Mouse (Mus musculus): ENCODE measurements at regions not wholly inside any gene's neighbourhood (a gene's known extent, or its start where the extent isn't known, plus 50 kb on each side); places are given as distances from the start of the nearest gene placed in this dataset.

GRCm38 (mm10) chr13:28793166-28793935 is 160.2 kb downstream of the Sox4 start:
- H3K9me3 ChIP-seq (ENCODE audit: control insufficient read depth, insufficient read depth, low read depth, low read length), result no peaks in the 10 kb centered on the region
- H3K9ac ChIP-seq (ENCODE audit: insufficient read depth, low read depth, low read length, poor library complexity, severe bottlenecking), result no peak overlapping the region
- in situ Hi-C loops (cut with MboI; ENCODE audit: low sequenced_read_pairs in 2 of 2, unreplicated experiment in 2 of 2), result no loop called here
- H3K4me1 ChIP-seq (ENCODE audit: control insufficient read depth in 2 of 2, insufficient read depth in 2 of 2, low read length in 2 of 2, poor library complexity in 1 of 2), result no peaks in the 10 kb centered on the region
- DNase-seq (ENCODE audit: low read depth, low spot score), result no peak
- no peak overlapping the region for H3K4me3 ChIP-seq (ENCODE audit: insufficient read depth in 1 of 2, low read depth in 1 of 2, low read length in 2 of 2, poor library complexity in 1 of 2, severe bottlenecking in 1 of 2)
- no peaks in the 10 kb centered on the region for H3K36me3 ChIP-seq (ENCODE audit: control insufficient read depth, insufficient read depth, low read length, poor library complexity, severe bottlenecking)
- H3K27ac ChIP-seq (ENCODE audit: insufficient read depth, low read depth, low read length, poor library complexity, severe bottlenecking), result no peak overlapping the region
- no peak for TF ChIP-seq MAFK (IDR thresholded peaks at IDR 0.05; ENCODE audit: insufficient read depth, low read depth, low read length)
- no peak for TF ChIP-seq CHD2 (IDR thresholded peaks at IDR 0.05; ENCODE audit: low read depth, low read length)
- TF ChIP-seq HCFC1 (IDR thresholded peaks at IDR 0.05; ENCODE audit: borderline replicate concordance, insufficient read depth, low read length), result no peak
- TF ChIP-seq ZC3H11A (IDR thresholded peaks at IDR 0.05; ENCODE audit: borderline replicate concordance, low read depth, low read length), result no peak
- TF ChIP-seq ZNF384 (IDR thresholded peaks at IDR 0.05; ENCODE audit: low read depth, low read length), result no peak

- in situ Hi-C loops (cut with MboI; ENCODE audit: low sequenced_read_pairs in 2 of 2, unreplicated experiment in 2 of 2), result no loop called here
- Histone ChIP-seq H3K27ac (ENCODE audit: insufficient read depth, low read depth, low read length, poor library complexity, severe bottlenecking) (no peak overlapping the region), H3K4me3 (ENCODE audit: insufficient read depth in 1 of 2, low read depth in 1 of 2, low read length in 2 of 2, poor library complexity in 1 of 2, severe bottlenecking in 1 of 2) (no peak overlapping the region), H3K9me3 (ENCODE audit: control insufficient read depth, insufficient read depth, low read depth, low read length) (no peaks in the 10 kb centered on the region), H3K36me3 (ENCODE audit: control insufficient read depth, insufficient read depth, low read length, poor library complexity, severe bottlenecking) (no peaks in the 10 kb centered on the region), H3K4me1 (ENCODE audit: control insufficient read depth in 2 of 2, insufficient read depth in 2 of 2, low read length in 2 of 2, poor library complexity in 1 of 2) (no peaks in the 10 kb centered on the region), H3K9ac (ENCODE audit: insufficient read depth, low read depth, low read length, poor library complexity, severe bottlenecking) (no peak overlapping the region)
- no peak for DNase-seq (ENCODE audit: low read depth, low spot score)
- no peak for TF ChIP-seq CHD2 (IDR thresholded peaks at IDR 0.05; ENCODE audit: low read depth, low read length)
- no peak for TF ChIP-seq ZC3H11A (IDR thresholded peaks at IDR 0.05; ENCODE audit: borderline replicate concordance, low read depth, low read length)
- TF ChIP-seq ZNF384 (IDR thresholded peaks at IDR 0.05; ENCODE audit: low read depth, low read length), result no peak
- TF ChIP-seq HCFC1 (IDR thresholded peaks at IDR 0.05; ENCODE audit: borderline replicate concordance, insufficient read depth, low read length), result no peak
- no peak for TF ChIP-seq MAFK (IDR thresholded peaks at IDR 0.05; ENCODE audit: insufficient read depth, low read depth, low read length)
Observed at GRCm38 (mm10) chr13:28792461-28793165, 160.9 kb downstream of the Sox4 start.

GRCm38 (mm10) chr13:28790381-28790780 is 163.1 kb downstream of the Sox4 start:
- Histone ChIP-seq H3K27ac (ENCODE audit: insufficient read depth, low read depth, low read length, poor library complexity, severe bottlenecking) (no peak overlapping the region), H3K4me3 (ENCODE audit: insufficient read depth in 1 of 2, low read depth in 1 of 2, low read length in 2 of 2, poor library complexity in 1 of 2, severe bottlenecking in 1 of 2) (no peak overlapping the region), H3K36me3 (ENCODE audit: control insufficient read depth, insufficient read depth, low read length, poor library complexity, severe bottlenecking) (no peaks in the 10 kb centered on the region), H3K4me1 (ENCODE audit: control insufficient read depth in 2 of 2, insufficient read depth in 2 of 2, low read length in 2 of 2, poor library complexity in 1 of 2) (peaks cover 2 to 5% of the 10 kb centered on the region in 2 experiments; a peak in 2 of 4 replicates), H3K9me3 (ENCODE audit: control insufficient read depth, insufficient read depth, low read depth, low read length) (no peaks in the 10 kb centered on the region), H3K9ac (ENCODE audit: insufficient read depth, low read depth, low read length, poor library complexity, severe bottlenecking) (no peak overlapping the region)
- in situ Hi-C loops (cut with MboI; ENCODE audit: low sequenced_read_pairs in 2 of 2, unreplicated experiment in 2 of 2), result no loop called here
- DNase-seq (ENCODE audit: low read depth, low spot score), result no peak
- no peak for TF ChIP-seq HCFC1 (IDR thresholded peaks at IDR 0.05; ENCODE audit: borderline replicate concordance, insufficient read depth, low read length)

GRCm38 (mm10) chr13:28787331-28787643 is 166.2 kb downstream of the Sox4 start:
- no peak overlapping the region for H3K4me3 ChIP-seq (ENCODE audit: insufficient read depth in 1 of 2, low read depth in 1 of 2, low read length in 2 of 2, poor library complexity in 1 of 2, severe bottlenecking in 1 of 2)
- no peak for TF ChIP-seq CHD2 (IDR thresholded peaks at IDR 0.05; ENCODE audit: low read depth, low read length)
- TF ChIP-seq MAFK (IDR thresholded peaks at IDR 0.05; ENCODE audit: insufficient read depth, low read depth, low read length), result no peak
- no peak for TF ChIP-seq ZC3H11A (IDR thresholded peaks at IDR 0.05; ENCODE audit: borderline replicate concordance, low read depth, low read length)
- TF ChIP-seq HCFC1 (IDR thresholded peaks at IDR 0.05; ENCODE audit: borderline replicate concordance, insufficient read depth, low read length), result no peak
- TF ChIP-seq ZNF384 (IDR thresholded peaks at IDR 0.05; ENCODE audit: low read depth, low read length), result no peak

More at GRCm38 (mm10) chr13:28787331-28787643, 166.2 kb downstream of the Sox4 start:
- peaks cover 2 to 5% of the 10 kb centered on the region in 2 experiments; a peak in 2 of 4 replicates for H3K4me1 ChIP-seq (ENCODE audit: control insufficient read depth in 2 of 2, insufficient read depth in 2 of 2, low read length in 2 of 2, poor library complexity in 1 of 2)
- no peak for DNase-seq (ENCODE audit: low read depth, low spot score)
- in situ Hi-C loops (cut with MboI; ENCODE audit: low sequenced_read_pairs in 2 of 2, unreplicated experiment in 2 of 2), result no loop called here
- no peak overlapping the region for H3K9ac ChIP-seq (ENCODE audit: insufficient read depth, low read depth, low read length, poor library complexity, severe bottlenecking)
- H3K27ac ChIP-seq (ENCODE audit: insufficient read depth, low read depth, low read length, poor library complexity, severe bottlenecking), result no peak overlapping the region
- H3K36me3 ChIP-seq (ENCODE audit: control insufficient read depth, insufficient read depth, low read length, poor library complexity, severe bottlenecking), result no peaks in the 10 kb centered on the region
- H3K9me3 ChIP-seq (ENCODE audit: control insufficient read depth, insufficient read depth, low read depth, low read length), result no peaks in the 10 kb centered on the region

Measured in ES-E14 (cell line).